Mouse (Mus musculus): ENCODE measurements around the gene Gm10642. TPM values are rescaled to one million over a fixed set of nuclear protein-coding genes. Genes with fewer than 3 reads are reported as not detected.

The Gm10642 gene
- polyA plus RNA-seq, 1 experiment from 2014 or later, result 1.7 TPM

DNA sequence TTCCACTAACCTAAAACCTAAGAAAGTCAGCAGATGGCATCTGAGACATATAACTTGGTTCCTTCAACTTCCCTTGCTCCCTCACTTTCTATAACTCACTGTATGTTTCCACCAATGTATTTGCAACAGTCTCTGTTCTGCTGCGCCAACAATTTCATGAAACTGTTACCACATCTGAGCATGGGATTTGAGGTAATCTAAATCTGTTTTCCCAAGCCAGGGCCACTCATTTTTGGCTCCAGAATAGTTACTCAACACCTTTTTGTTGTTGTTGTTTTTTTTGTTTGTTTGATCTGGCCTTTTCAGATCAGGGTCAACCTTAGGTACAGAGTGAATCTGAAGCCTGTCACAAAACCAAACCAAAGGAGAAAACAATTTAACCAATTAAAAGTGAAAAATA lies 5.1 kb upstream of the Gm10642 start:
- no peak overlapping the region for H3K27ac ChIP-seq
- DNase-seq (ENCODE audit: low spot score), result no peak
- H3K9ac ChIP-seq (ENCODE audit: low read depth, low read length), result no peak overlapping the region
- ATAC-seq (replicated peaks; ENCODE audit: low FRiP score, low read depth), result no peak
- 93% methylated on average over 1 of the region's 1 CpGs for WGBS
- 0 out of 2 replicates have a peak, but pooled peaks cover 10% of the 10 kb centered on the region for H3K4me1 ChIP-seq (replicated peaks; ENCODE audit: insufficient read depth, low read length)
- H3K27me3 ChIP-seq (ENCODE audit: insufficient read depth, low read length), result no peaks in the 10 kb centered on the region
- no peaks in the 10 kb centered on the region for H3K9me3 ChIP-seq (replicated peaks; ENCODE audit: low read length)
- no peak overlapping the region for H3K4me3 ChIP-seq (replicated peaks; ENCODE audit: low read depth, low read length)
- TF ChIP-seq CTCF (IDR thresholded peaks at IDR 0.05; ENCODE audit: low read depth), result no peak
- H3K36me3 ChIP-seq (ENCODE audit: insufficient read depth, low read length), result no peaks in the 10 kb centered on the region
- no peak overlapping the region for H3K4me2 ChIP-seq (ENCODE audit: low read length)

DNA sequence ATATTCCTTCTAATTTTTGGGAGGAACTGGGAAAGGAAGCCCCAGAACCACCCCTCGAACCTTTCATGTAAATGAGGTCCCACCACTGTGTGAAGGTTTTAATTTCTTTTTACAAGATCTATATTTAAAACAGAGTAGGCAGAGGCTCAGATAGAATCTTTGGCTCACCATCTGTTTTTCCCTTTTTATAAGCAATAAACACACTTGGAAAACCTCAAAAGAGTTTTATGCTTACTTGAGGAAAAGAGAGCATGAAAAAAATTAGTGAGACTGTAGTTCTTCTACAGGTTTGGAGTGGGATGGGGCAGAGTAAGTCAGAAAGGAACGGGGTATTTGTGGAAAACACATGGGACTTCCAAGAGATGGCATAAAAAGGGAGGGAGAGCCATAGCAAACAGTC lies 3.8 kb upstream of the Gm10642 start:
- no peak for ATAC-seq (replicated peaks; ENCODE audit: low FRiP score, low read depth)
- H3K4me2 ChIP-seq (ENCODE audit: low read length), result no peak overlapping the region
- H3K9ac ChIP-seq (ENCODE audit: low read depth, low read length), result no peak overlapping the region
- H3K36me3 ChIP-seq (ENCODE audit: insufficient read depth, low read length), result no peaks in the 10 kb centered on the region
- no peak overlapping the region for H3K27ac ChIP-seq
- no peak for TF ChIP-seq CTCF (IDR thresholded peaks at IDR 0.05; ENCODE audit: low read depth)
- 0 out of 2 replicates have a peak, but pooled peaks cover 10% of the 10 kb centered on the region for H3K4me1 ChIP-seq (replicated peaks; ENCODE audit: insufficient read depth, low read length)
- 73% methylated on average over 2 of the region's 2 CpGs for WGBS
- H3K4me3 ChIP-seq (replicated peaks; ENCODE audit: low read depth, low read length), result no peak overlapping the region
- DNase-seq (ENCODE audit: low spot score), result no peak
- H3K9me3 ChIP-seq (replicated peaks; ENCODE audit: low read length), result no peaks in the 10 kb centered on the region
- H3K27me3 ChIP-seq (ENCODE audit: insufficient read depth, low read length), result no peaks in the 10 kb centered on the region

GRCm38 (mm10) chr9:70653875-70654274 lies 2.2 kb upstream of the Gm10642 start:
- Histone ChIP-seq H3K27ac (0 out of 2 replicates have a peak overlapping the region, but pooled peaks have one; percentile 6), H3K4me2 (ENCODE audit: low read length) (peak overlapping the region; percentile 94; the same call in 1 of the 2 replicates), H3K9ac (ENCODE audit: low read depth, low read length) (no peak overlapping the region), H3K4me1 (replicated peaks; ENCODE audit: insufficient read depth, low read length) (0 out of 2 replicates have a peak, but pooled peaks cover 10% of the 10 kb centered on the region), H3K9me3 (replicated peaks; ENCODE audit: low read length) (no peaks in the 10 kb centered on the region), H3K36me3 (ENCODE audit: insufficient read depth, low read length) (no peaks in the 10 kb centered on the region), H3K27me3 (ENCODE audit: insufficient read depth, low read length) (no peaks in the 10 kb centered on the region), H3K4me3 (replicated peaks; ENCODE audit: low read depth, low read length) (no peak overlapping the region)
- 67% methylated on average over 2 of the region's 2 CpGs for WGBS
- DNase-seq (ENCODE audit: low spot score), result no peak
- no peak for TF ChIP-seq CTCF (IDR thresholded peaks at IDR 0.05; ENCODE audit: low read depth)
- no peak for ATAC-seq (replicated peaks; ENCODE audit: low FRiP score, low read depth)

GRCm38 (mm10) chr9:70654496-70654895 lies 1.6 kb upstream of the Gm10642 start:
- ATAC-seq (replicated peaks; ENCODE audit: low FRiP score, low read depth) (no peak), DNase-seq (ENCODE audit: low spot score) (no peak)
- no peak for TF ChIP-seq CTCF (IDR thresholded peaks at IDR 0.05; ENCODE audit: low read depth)
- H3K9me3 ChIP-seq (replicated peaks; ENCODE audit: low read length), result no peaks in the 10 kb centered on the region
- peak overlapping the region; percentile 94; the same call in 1 of the 2 replicates for H3K4me2 ChIP-seq (ENCODE audit: low read length)
- no peak overlapping the region for H3K9ac ChIP-seq (ENCODE audit: low read depth, low read length)
- no peaks in the 10 kb centered on the region for H3K27me3 ChIP-seq (ENCODE audit: insufficient read depth, low read length)
- no peak overlapping the region for H3K4me3 ChIP-seq (replicated peaks; ENCODE audit: low read depth, low read length)
- 0 out of 2 replicates have a peak, but pooled peaks cover 10% of the 10 kb centered on the region for H3K4me1 ChIP-seq (replicated peaks; ENCODE audit: insufficient read depth, low read length)
- 74% methylated on average over 4 of the region's 4 CpGs for WGBS
- H3K27ac ChIP-seq, result no peak overlapping the region
- H3K36me3 ChIP-seq (ENCODE audit: insufficient read depth, low read length), result no peaks in the 10 kb centered on the region

- no peak overlapping the region for H3K27ac ChIP-seq
- H3K4me1 ChIP-seq (replicated peaks; ENCODE audit: insufficient read depth, low read length), result 0 out of 2 replicates have a peak, but pooled peaks cover 10% of the 10 kb centered on the region
- no peaks in the 10 kb centered on the region for H3K9me3 ChIP-seq (replicated peaks; ENCODE audit: low read length)
- ATAC-seq (replicated peaks; ENCODE audit: low FRiP score, low read depth) (no peak), DNase-seq (ENCODE audit: low spot score) (no peak)
- H3K27me3 ChIP-seq (ENCODE audit: insufficient read depth, low read length), result no peaks in the 10 kb centered on the region
- peak overlapping the region; percentile 94 for H3K4me2 ChIP-seq (ENCODE audit: low read length)
- H3K4me3 ChIP-seq (replicated peaks; ENCODE audit: low read depth, low read length), result peak overlapping the region; percentile 87
- whole genome bisulfite sequencing, result 28% methylated on average over 2 of the region's 2 CpGs
- no peak for TF ChIP-seq CTCF (IDR thresholded peaks at IDR 0.05; ENCODE audit: low read depth)
- H3K9ac ChIP-seq (ENCODE audit: low read depth, low read length), result peak overlapping the region; percentile 89; the same call in 1 of the 2 replicates
- H3K36me3 ChIP-seq (ENCODE audit: insufficient read depth, low read length), result no peaks in the 10 kb centered on the region
Observed at GRCm38 (mm10) chr9:70655764-70656129, 304 bp upstream of the Gm10642 start.

GRCm38 (mm10) chr9:70657013-70657967 lies 1.2 kb downstream of the Gm10642 start, which contains the start of gene Mindy2:
Gene Mindy2 (minus strand): TSS chr9:70657174.
- Histone ChIP-seq H3K9ac (ENCODE audit: low read depth, low read length) (peak within 1 kb of the TSS; percentile 89), H3K4me1 (replicated peaks; ENCODE audit: insufficient read depth, low read length) (0 out of 2 replicates have a peak, but pooled peaks cover 10% of the 10 kb centered on the region), H3K9me3 (replicated peaks; ENCODE audit: low read length) (no peaks in the 10 kb centered on the region), H3K4me2 (ENCODE audit: low read length) (peak within 1 kb of the TSS; percentile 94), H3K36me3 (ENCODE audit: insufficient read depth, low read length) (no peaks in the 10 kb centered on the region), H3K27me3 (ENCODE audit: insufficient read depth, low read length) (no peaks in the 10 kb centered on the region), H3K4me3 (replicated peaks; ENCODE audit: low read depth, low read length) (peak within 1 kb of the TSS; percentile 87), H3K27ac (peak within 1 kb of the TSS; percentile 96)
- DNase-seq (ENCODE audit: low spot score), result peak; percentile 98
- no peak for TF ChIP-seq CTCF (IDR thresholded peaks at IDR 0.05; ENCODE audit: low read depth)
- under 1% methylated on average over 63 of the region's 67 CpGs for WGBS
- ATAC-seq (replicated peaks; ENCODE audit: low FRiP score, low read depth), result peak; percentile 96

Measured in kidney, postnatal 0 days (tissue).